In genomic region chr7:61615156-61615555, GRCm38 (mm10) we compare ENCODE assay signal across 27 mouse cellular contexts.
DNase-seq lines count a peak whose midpoint lies in the region; ATAC-seq and TF ChIP-seq lines count a peak whose summit lies in the region.
"Had no signal": no experiment of that assay in that cellular context is flagged by ENCODE, and none has a peak within 500 bp of the region (broad histone marks: within the 10 kb centered on the region; RNA-seq: fewer than 3 reads in every experiment).

No protein-coding gene starts in this region.

- no peak overlapping the region for H3K4me2 ChIP-seq in hindbrain, postnatal 0 days (ENCODE audit: low read depth, low read length)
- no peak overlapping the region for H3K4me2 ChIP-seq in hindbrain, embryonic 11.5 days (replicated peaks; ENCODE audit: low read depth, low read length)
- H3K4me2 ChIP-seq: heart, embryonic 12.5 days; liver, embryonic 13.5 days; lung, embryonic 14.5 days; neural tube, embryonic 13.5 days had no signal

- intact Hi-C loops in left cerebral cortex, adult 2 months (cut with DNase I): no loop called here
- intact Hi-C loops in left cerebral cortex, postnatal 4 days (cut with DNase I): no loop called here

- H3K4me1 ChIP-seq in hindbrain, postnatal 0 days (ENCODE audit: insufficient read depth, low read length): no peaks in the 10 kb centered on the region
- H3K4me1 ChIP-seq in hindbrain, embryonic 11.5 days (replicated peaks; ENCODE audit: control insufficient read depth, insufficient read depth, low read length): no peaks in the 10 kb centered on the region
- H3K4me1 ChIP-seq: heart, embryonic 12.5 days; hindbrain, embryonic 10.5 days; liver, embryonic 13.5 days; neural tube, embryonic 13.5 days had no signal

- H3K4me3 ChIP-seq in hindbrain, postnatal 0 days (ENCODE audit: low read length): peak overlapping the region; percentile 11; the same call in 1 of the 2 replicates
- H3K4me3 ChIP-seq in hindbrain, embryonic 11.5 days (ENCODE audit: low read depth, low read length): no peak overlapping the region
- H3K4me3 ChIP-seq in left cerebral cortex, adult 2 months: peak overlapping the region; percentile 41
- H3K4me3 ChIP-seq: heart, embryonic 12.5 days; hindbrain, embryonic 10.5 days; liver, embryonic 13.5 days; myocyte; neural tube, embryonic 13.5 days had no signal

- H3K9me3 ChIP-seq in hindbrain, postnatal 0 days (ENCODE audit: low read length): no peaks in the 10 kb centered on the region; the same call in 1 of the 2 replicates
- no peaks in the 10 kb centered on the region for H3K9me3 ChIP-seq in hindbrain, embryonic 11.5 days (ENCODE audit: control insufficient read depth, low read length)
- H3K9me3 ChIP-seq: liver, embryonic 13.5 days had no signal

- H3K36me3 ChIP-seq in hindbrain, postnatal 0 days (ENCODE audit: insufficient read depth, low read length): no peaks in the 10 kb centered on the region
- H3K36me3 ChIP-seq in hindbrain, embryonic 11.5 days (ENCODE audit: control insufficient read depth, insufficient read depth, low read length): no peaks in the 10 kb centered on the region
- H3K36me3 ChIP-seq: heart, embryonic 12.5 days; hindbrain, embryonic 10.5 days; liver, embryonic 13.5 days; neural tube, embryonic 13.5 days had no signal

- H3K9ac ChIP-seq in hindbrain, postnatal 0 days (replicated peaks; ENCODE audit: low read length): no peak overlapping the region
- H3K9ac ChIP-seq in hindbrain, embryonic 11.5 days (ENCODE audit: low read depth, low read length): no peak overlapping the region
- H3K9ac ChIP-seq: heart, embryonic 12.5 days; liver, embryonic 13.5 days; lung, embryonic 14.5 days; neural tube, embryonic 13.5 days had no signal

- no peak for ATAC-seq in hindbrain, postnatal 0 days
- ATAC-seq in hindbrain, embryonic 11.5 days (ENCODE audit: low FRiP score): no peak
- no peak for ATAC-seq in megakaryocyte, adult 5-6 weeks (ENCODE audit: poor library complexity, severe bottlenecking)
- ATAC-seq: activated CD4-positive, CD25-positive, alpha-beta regulatory T cell, adult 4 months; inflammation-experienced regulatory T-cells, adult 6 months had no signal

- no peak for DNase-seq in hindbrain, postnatal 0 days (ENCODE audit: low spot score)
- no peak for DNase-seq in hindbrain, embryonic 11.5 days (ENCODE audit: low spot score)
- DNase-seq in left cerebral cortex, adult 2 months (ENCODE audit: extremely low spot score in 1 of 2, low spot score in 2 of 2): no peak
- DNase-seq in left cerebral cortex, postnatal 4 days: no peak
- peak; percentile 54 for DNase-seq in MN1 (ENCODE audit: low spot score)
- DNase-seq in brain, adult 2 months (ENCODE audit: low read depth, low spot score): peak; percentile 74
- DNase-seq in cerebellum, postnatal 10 days: no peak
- DNase-seq: adrenal gland, adult 8-10 months; cerebellum, adult 9-10 months; gastrocnemius, postnatal 25 days; heart, adult 18-20 months; heart, postnatal 10 days; kidney, adult 8-10 months; kidney, postnatal 14 days; liver, embryonic 13.5 days; lung, embryonic 14.5 days; lung, postnatal 4 days; retina, postnatal 1 day; right cerebral cortex, postnatal 4 days; thymus, postnatal 25 days had no signal

- H3K27ac ChIP-seq in hindbrain, postnatal 0 days: no peak overlapping the region
- H3K27ac ChIP-seq in hindbrain, embryonic 11.5 days (ENCODE audit: low read depth, low read length): no peak overlapping the region
- H3K27ac ChIP-seq in left cerebral cortex, adult 2 months: peak overlapping the region; percentile 86
- H3K27ac ChIP-seq: hindbrain, embryonic 10.5 days; liver, embryonic 13.5 days; neural tube, embryonic 13.5 days had no signal

- TF ChIP-seq CTCF in hindbrain, postnatal 0 days (IDR thresholded peaks at IDR 0.05; ENCODE audit: low read depth): no peak
- no peak for TF ChIP-seq CTCF in left cerebral cortex, adult 2 months (IDR thresholded peaks at IDR 0.05)

- no peaks in the 10 kb centered on the region for H3K27me3 ChIP-seq in hindbrain, postnatal 0 days (ENCODE audit: insufficient read depth, low read length)
- no peaks in the 10 kb centered on the region for H3K27me3 ChIP-seq in hindbrain, embryonic 11.5 days (ENCODE audit: control insufficient read depth, insufficient read depth, low read length)
- H3K27me3 ChIP-seq: heart, embryonic 12.5 days; liver, embryonic 13.5 days; neural tube, embryonic 13.5 days had no signal

Comparison
In these comparisons a context has a peak if more than half of its experiments do, and no peak if none do; other contexts are left out.
1. DNase-seq: peak in MN1 (single experiment) and brain, adult 2 months (single experiment); none in hindbrain, postnatal 0 days (single experiment), hindbrain, embryonic 11.5 days (single experiment), left cerebral cortex, adult 2 months (0 of 2), left cerebral cortex, postnatal 4 days (single experiment) and cerebellum, postnatal 10 days (0 of 2).